Mouse (Mus musculus) liver, adult 2 months (tissue): ENCODE results near the gene Wbp1. TPM values are rescaled to one million over a fixed set of nuclear protein-coding genes. Genes with fewer than 3 reads are reported as not detected.

Experiments used
- DNase-seq: peaks from one replicate; pipeline ENCODE4 v3.0.0-alpha.2; 2011; ENCODE audit warnings: low read depth, low spot score; ENCODE audit errors: extremely low read depth
- H3K27ac ChIP-seq: fragments of 200-500 bp; replicated peaks from 2 replicates; pipeline ENCODE4 v1.5.1; 2012; ENCODE audit warnings: low read depth, mild to moderate bottlenecking, control low read depth, inconsistent platforms, low read length; ENCODE audit not compliant: insufficient read depth
- H3K27me3 ChIP-seq: fragments of 200-500 bp; 2 replicates; pipeline ENCODE4 v1.6.1; 2012; ENCODE audit warnings: mild to moderate bottlenecking, moderate library complexity, low read length, inconsistent platforms; ENCODE audit not compliant: control insufficient read depth, insufficient read depth
- H3K36me3 ChIP-seq: fragments of 200-500 bp; 2 replicates; pipeline ENCODE4 v1.6.1; 2012; ENCODE audit warnings: low read length, inconsistent platforms; ENCODE audit not compliant: control insufficient read depth, insufficient read depth
- H3K4me1 ChIP-seq: fragments of 200-500 bp; 2 replicates; pipeline ENCODE4 v1.6.1; 2011; ENCODE audit warnings: low read length; ENCODE audit not compliant: control insufficient read depth, insufficient read depth
- H3K4me3 ChIP-seq: fragments of 200-500 bp; 2 replicates; pipeline ENCODE4 v1.5.1; 2011; ENCODE audit warnings: low read depth, mild to moderate bottlenecking, control low read depth, low read length, moderate library complexity; ENCODE audit not compliant: insufficient read depth
- H3K79me2 ChIP-seq: fragments of 200-500 bp; 2 replicates; pipeline ENCODE4 v1.6.1; 2012; ENCODE audit warnings: inconsistent platforms, mild to moderate bottlenecking, low read length, moderate library complexity; ENCODE audit not compliant: control insufficient read depth, insufficient read depth
- H3K9ac ChIP-seq: fragments of 200-500 bp; 2 replicates; pipeline ENCODE4 v1.6.1; 2012; ENCODE audit warnings: low read depth, mild to moderate bottlenecking, control low read depth, inconsistent platforms, low read length
- CTCF ChIP-seq: fragments of 200-500 bp; IDR thresholded peaks from 2 replicates; pipeline ENCODE4 v1.5.1; 2011; ENCODE audit warnings: low read depth, low read length, control low read depth
- POLR2A ChIP-seq: fragments of 200-500 bp; IDR thresholded peaks from 2 replicates; pipeline ENCODE4 v1.6.1; 2011; ENCODE audit warnings: low read length, control low read depth; ENCODE audit not compliant: insufficient read depth; ENCODE audit errors: extremely low read depth
- WGBS: fragments of 180-500 bp; shearing (Covaris S2); methylation state at CpG from one replicate; pipeline ENCODE4 v1.1.7; 2018; 5-methylcytosine and 5-hydroxymethylcytosine counted together
- polyA plus RNA-seq: library from polyadenylated mRNA; depleted of rRNA; stranded (reverse); fragments of >200 nt; gene quantifications from 2 replicates; pipeline ENCODE4 v1.2.3, GENCODE M21; 2012
- total RNA-seq: library from RNA; depleted of rRNA; stranded (reverse); fragments of >200 nt; gene quantifications from 2 replicates; pipeline ENCODE4 v1.2.3, GENCODE M21; 2014

Gene Wbp1
- total and polyA plus RNA-seq, 2 experiments, result 48.3 to 112 TPM

DNA sequence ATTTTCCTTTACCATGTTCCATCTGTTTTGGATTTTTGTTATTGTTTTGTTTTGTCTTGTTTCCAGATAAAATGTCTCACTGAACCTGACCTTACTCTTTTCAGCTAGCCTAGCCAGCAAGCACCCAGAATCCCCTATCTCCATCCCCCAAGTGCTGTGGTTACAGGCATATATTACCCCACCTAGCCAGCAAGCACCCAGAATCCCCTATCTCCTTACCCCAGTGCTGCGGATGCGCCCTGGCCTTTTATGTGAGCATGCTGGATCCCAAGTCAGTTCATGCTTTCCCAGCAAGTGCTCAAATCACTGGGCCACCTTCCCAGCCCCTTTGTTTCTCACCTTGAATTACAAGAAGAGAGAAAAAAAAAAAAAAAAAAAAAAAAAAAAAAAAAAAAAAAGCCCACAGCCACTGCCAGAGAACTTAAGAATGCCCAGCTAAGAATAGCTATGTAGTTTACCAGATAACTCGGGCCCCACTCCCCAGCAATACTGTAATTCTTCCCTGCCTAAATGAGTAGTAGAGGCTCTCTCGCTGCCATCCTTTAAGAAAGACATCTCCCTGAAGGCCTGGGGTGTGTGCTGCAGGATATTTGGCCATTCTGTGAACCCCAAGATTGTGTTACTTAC is 9.7 kb downstream of the Wbp1 start:
- no peak for TF ChIP-seq CTCF
- Histone ChIP-seq H3K27ac (no peak overlapping the region), H3K27me3 (no peaks in the 10 kb centered on the region), H3K36me3 (no peaks in the 10 kb centered on the region), H3K79me2 (peaks cover 7% of the 10 kb centered on the region; the same call in 1 of the 2 replicates), H3K4me3 (no peak overlapping the region), H3K9ac (no peak overlapping the region), H3K4me1 (peaks cover 23% of the 10 kb centered on the region)
- 91% methylated on average over 4 of the region's 4 CpGs for WGBS
- DNase-seq, result no peak

GRCm38 (mm10) chr6:83108762-83109668 is 12.3 kb downstream of the Wbp1 start, which contains the start of gene Mrpl53:
Gene Mrpl53 (plus strand): TSS chr6:83109040.
- Histone ChIP-seq H3K36me3 (no peaks in the 10 kb centered on the region), H3K79me2 (peaks cover 3% of the 10 kb centered on the region; the same call in 1 of the 2 replicates), H3K27ac (peak within 1 kb of the TSS; percentile 88), H3K4me1 (peaks cover 17% of the 10 kb centered on the region), H3K27me3 (no peaks in the 10 kb centered on the region), H3K9ac (peak within 1 kb of the TSS; percentile 97), H3K4me3 (peak within 1 kb of the TSS; percentile 86)
- under 1% methylated on average over 76 of the region's 76 CpGs for WGBS
- DNase-seq, result peak; percentile 67
- TF ChIP-seq POLR2A, result peak; percentile 58; the same call in 1 of the 2 replicates
- no peak for TF ChIP-seq CTCF

DNA sequence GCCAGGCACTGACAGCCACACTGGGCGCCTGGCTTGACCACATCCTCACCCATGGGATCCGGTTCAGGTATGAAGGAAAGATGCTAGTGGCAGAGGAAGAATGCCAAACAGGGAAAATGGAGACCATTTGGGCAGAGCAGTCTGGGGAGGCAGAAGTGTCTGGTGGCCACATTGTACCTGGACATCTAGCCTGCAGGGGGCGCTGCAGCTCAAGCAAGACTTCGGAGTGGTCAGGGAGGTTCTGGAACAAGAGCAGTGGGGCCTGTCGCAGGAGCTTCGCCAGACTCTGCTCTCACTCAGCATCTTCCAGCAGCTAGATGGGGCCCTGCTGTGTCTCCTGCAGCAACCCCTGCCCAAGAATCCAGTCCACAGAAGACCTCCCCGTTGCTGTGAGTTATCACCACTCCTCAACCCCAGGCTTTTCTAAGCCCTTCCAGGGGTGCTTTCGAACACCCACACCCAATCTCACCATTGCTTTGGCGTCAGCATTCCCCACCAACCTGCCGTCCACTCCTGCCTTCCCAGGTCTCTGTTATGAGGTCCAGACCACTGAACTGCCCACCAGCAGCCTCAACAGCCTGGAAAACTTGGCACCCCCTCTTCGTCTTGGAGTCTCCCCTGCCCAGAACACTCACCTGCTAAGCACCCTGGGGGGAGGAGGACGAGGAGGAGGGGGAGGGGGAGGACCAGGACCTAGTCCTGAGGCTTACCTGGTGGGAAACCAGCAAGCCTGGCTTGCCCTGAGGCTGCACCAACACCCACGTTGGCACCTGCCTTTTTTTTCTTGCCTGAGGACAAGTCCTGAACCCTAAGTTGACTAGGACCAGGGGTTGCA is 13.6 kb downstream of the Wbp1 start:
- no peaks in the 10 kb centered on the region for H3K27me3 ChIP-seq
- TF ChIP-seq POLR2A (no peak), CTCF (peak; percentile 94)
- no peaks in the 10 kb centered on the region for H3K36me3 ChIP-seq
- peak; percentile 63 for DNase-seq
- no peak overlapping the region for H3K9ac ChIP-seq
- H3K27ac ChIP-seq, result no peak overlapping the region
- WGBS, result 48% methylated on average over 13 of the region's 13 CpGs
- H3K79me2 ChIP-seq, result peaks cover 3% of the 10 kb centered on the region; the same call in 1 of the 2 replicates
- peaks cover 21% of the 10 kb centered on the region for H3K4me1 ChIP-seq
- H3K4me3 ChIP-seq, result no peak overlapping the region

GRCm38 (mm10) chr6:83104158-83104557 is 17.2 kb downstream of the Wbp1 start:
- no peaks in the 10 kb centered on the region for H3K36me3 ChIP-seq
- WGBS, result 82% methylated on average over 4 of the region's 4 CpGs
- H3K9ac ChIP-seq, result no peak overlapping the region
- H3K27ac ChIP-seq, result no peak overlapping the region
- peaks cover 1% of the 10 kb centered on the region; the same call in 1 of the 2 replicates for H3K79me2 ChIP-seq
- H3K4me1 ChIP-seq, result peaks cover 20% of the 10 kb centered on the region
- no peak for DNase-seq
- H3K4me3 ChIP-seq, result no peak overlapping the region
- H3K27me3 ChIP-seq, result no peaks in the 10 kb centered on the region
- TF ChIP-seq CTCF (no peak), POLR2A (no peak)

DNA sequence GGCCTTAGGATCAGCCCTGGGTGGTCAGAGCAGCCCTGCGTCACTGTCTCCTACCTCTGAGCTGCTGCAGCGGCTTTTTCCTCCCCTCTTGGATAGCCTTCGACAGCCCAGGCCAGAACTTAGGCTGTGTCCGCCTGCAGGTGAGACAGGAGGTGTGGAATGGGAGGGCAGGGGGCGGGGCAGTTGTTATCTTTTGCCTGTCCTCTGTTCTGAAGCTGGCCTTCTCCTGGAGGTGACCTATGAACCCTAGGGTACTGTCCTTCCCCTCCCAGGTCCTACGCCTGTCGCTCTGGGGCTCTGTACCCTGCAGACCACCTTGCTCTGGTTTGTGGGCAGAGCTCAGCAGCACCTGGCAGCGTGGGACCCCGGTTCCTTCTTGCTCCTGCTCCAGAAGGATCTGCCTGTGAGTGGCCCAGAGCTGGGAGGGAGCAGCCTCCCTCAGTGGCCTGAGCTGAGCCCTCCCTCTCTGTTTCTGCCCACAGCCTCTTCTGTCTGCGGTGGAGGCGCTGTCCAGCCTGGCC is 18.2 kb downstream of the Wbp1 start:
- Histone ChIP-seq H3K79me2 (no peaks in the 10 kb centered on the region), H3K27me3 (no peaks in the 10 kb centered on the region), H3K4me1 (peaks cover 17% of the 10 kb centered on the region), H3K27ac (0 out of 2 replicates have a peak overlapping the region, but pooled peaks have one; percentile 2), H3K4me3 (peak overlapping the region; percentile 1; the same call in 1 of the 2 replicates), H3K36me3 (no peaks in the 10 kb centered on the region), H3K9ac (no peak overlapping the region)
- 29% methylated on average over 11 of the region's 11 CpGs for WGBS
- TF ChIP-seq CTCF (peak; percentile 34; the same call in 1 of the 2 replicates), POLR2A (no peak)
- peak; percentile 80 for DNase-seq
